Mouse (Mus musculus) thymus, postnatal 36 days (tissue): ENCODE measurements around the gene Trip10.

Source experiments
- DNase-seq, 2 experiments: peaks; one replicate each; pipeline ENCODE4 v3.0.0; 2022; ENCODE audit warnings: mixed read lengths in 2 of 2

The Trip10 gene

GRCm38 (mm10) chr17:57235803-57236202 lies 13.5 kb upstream of the Trip10 start:
- no peak for DNase-seq

GRCm38 (mm10) chr17:57237181-57237580 lies 12.1 kb upstream of the Trip10 start:
- no peak for DNase-seq

- DNase-seq: no peak
Observed at GRCm38 (mm10) chr17:57243650-57244370, 5.4 kb upstream of the Trip10 start.

- no peak for DNase-seq
Observed at GRCm38 (mm10) chr17:57245311-57245929, 3.8 kb upstream of the Trip10 start.

GRCm38 (mm10) chr17:57246663-57247392 lies 2.4 kb upstream of the Trip10 start:
- DNase-seq: peak; percentile 21 to 35

- peak; percentile 86 to 93 for DNase-seq
Observed at GRCm38 (mm10) chr17:57247393-57248200, 1.7 kb upstream of the Trip10 start.

- peak; percentile 91 to 93 for DNase-seq
Observed at GRCm38 (mm10) chr17:57248201-57248699, 1.0 kb upstream of the Trip10 start, which contains the start of gene Gpr108. Gene Gpr108 (minus strand): TSS chr17:57248446.

- peak in 1 of 2 experiments; percentile 48 for DNase-seq
Observed at GRCm38 (mm10) chr17:57248771-57249170, 484 bp upstream of the Trip10 start.

GRCm38 (mm10) chr17:57250461-57251160 lies 1.4 kb downstream of the Trip10 start:
- DNase-seq: peak; percentile 25 to 45

GRCm38 (mm10) chr17:57251431-57251830 lies 2.2 kb downstream of the Trip10 start:
- no peak for DNase-seq

- no peak for DNase-seq
Observed at GRCm38 (mm10) chr17:57253306-57253705, 4.1 kb downstream of the Trip10 start.

GRCm38 (mm10) chr17:57255354-57255753 lies 6.1 kb downstream of the Trip10 start:
- no peak for DNase-seq

- peak in 1 of 2 experiments; percentile 1 for DNase-seq
Observed at GRCm38 (mm10) chr17:57256921-57257485, 7.7 kb downstream of the Trip10 start.

- no peak for DNase-seq
Observed at GRCm38 (mm10) chr17:57258191-57258590, 8.9 kb downstream of the Trip10 start.

- DNase-seq: no peak
Observed at GRCm38 (mm10) chr17:57259742-57260141, 10.5 kb downstream of the Trip10 start.

- DNase-seq: no peak
Observed at GRCm38 (mm10) chr17:57260351-57260750, 11.1 kb downstream of the Trip10 start.

GRCm38 (mm10) chr17:57261286-57261685 lies 12.0 kb downstream of the Trip10 start:
- DNase-seq: no peak

GRCm38 (mm10) chr17:57261796-57262195 lies 12.5 kb downstream of the Trip10 start:
- no peak for DNase-seq

- DNase-seq: no peak
Observed at GRCm38 (mm10) chr17:57262901-57263550, 13.8 kb downstream of the Trip10 start.

GRCm38 (mm10) chr17:57264164-57264563 lies 14.9 kb downstream of the Trip10 start:
- no peak for DNase-seq
